Mouse (Mus musculus) liver, embryonic 12.5 days (tissue): ENCODE measurements around the gene Cep63. TPM values are rescaled to one million over a fixed set of nuclear protein-coding genes. Genes with fewer than 3 reads are reported as not detected.
A peak's percentile ranks its signal among the peaks of the same experiment; 100 is the strongest.

Experiments
- ATAC-seq: fragments of 200-750 bp; cut with Nextera tagmentation; 2 replicates; pipeline ENCODE4 v1.8.0; 2017; ENCODE audit warnings: moderate number of reproducible peaks, mild to moderate bottlenecking, moderate library complexity
- H3K27ac ChIP-seq: fragments of 300-500 bp; sonication (generic); 2 replicates; pipeline ENCODE4 v1.5.1; 2016; ENCODE audit warnings: mild to moderate bottlenecking
- H3K27me3 ChIP-seq: fragments of 300-500 bp; sonication (generic); replicated peaks from 2 replicates; pipeline ENCODE4 v1.6.1; 2016; ENCODE audit warnings: mild to moderate bottlenecking, moderate library complexity
- H3K36me3 ChIP-seq: fragments of 300-500 bp; sonication (generic); 2 replicates; pipeline ENCODE4 v1.6.1; 2016; ENCODE audit warnings: mild to moderate bottlenecking, moderate library complexity
- H3K4me1 ChIP-seq: fragments of 300-500 bp; sonication (generic); 2 replicates; pipeline ENCODE4 v1.6.1; 2016
- H3K4me2 ChIP-seq: fragments of 300-500 bp; sonication (generic); 2 replicates; pipeline ENCODE4 v1.6.1; 2016; ENCODE audit warnings: mild to moderate bottlenecking, moderate library complexity
- H3K4me3 ChIP-seq: fragments of 300-500 bp; sonication (generic); 2 replicates; pipeline ENCODE4 v1.5.1; 2016; ENCODE audit warnings: mild to moderate bottlenecking, moderate library complexity
- H3K9ac ChIP-seq: fragments of 300-500 bp; sonication (generic); 2 replicates; pipeline ENCODE4 v1.6.1; 2016; ENCODE audit warnings: mild to moderate bottlenecking, moderate library complexity
- H3K9me3 ChIP-seq: fragments of 300-500 bp; sonication (generic); replicated peaks from 2 replicates; pipeline ENCODE4 v1.6.1; 2016; ENCODE audit warnings: mild to moderate bottlenecking, moderate library complexity
- WGBS: fragments of 180-500 bp; shearing (Covaris S2); methylation state at CpG from one replicate; pipeline ENCODE4 v1.1.7; 2016; ENCODE audit not compliant: insufficient replicate concordance; 5-methylcytosine and 5-hydroxymethylcytosine counted together
- polyA plus RNA-seq: library from polyadenylated mRNA; unstranded; fragments of >200 nt; fragmentation: Nextera tagmentation; extraction: Ambion mirVana; gene quantifications from 2 replicates; pipeline ENCODE4 v1.2.1, GENCODE M21; 2016

Cep63 gene
- polyA plus RNA-seq, 1 experiment from 2014 or later = 33.6 TPM

DNA sequence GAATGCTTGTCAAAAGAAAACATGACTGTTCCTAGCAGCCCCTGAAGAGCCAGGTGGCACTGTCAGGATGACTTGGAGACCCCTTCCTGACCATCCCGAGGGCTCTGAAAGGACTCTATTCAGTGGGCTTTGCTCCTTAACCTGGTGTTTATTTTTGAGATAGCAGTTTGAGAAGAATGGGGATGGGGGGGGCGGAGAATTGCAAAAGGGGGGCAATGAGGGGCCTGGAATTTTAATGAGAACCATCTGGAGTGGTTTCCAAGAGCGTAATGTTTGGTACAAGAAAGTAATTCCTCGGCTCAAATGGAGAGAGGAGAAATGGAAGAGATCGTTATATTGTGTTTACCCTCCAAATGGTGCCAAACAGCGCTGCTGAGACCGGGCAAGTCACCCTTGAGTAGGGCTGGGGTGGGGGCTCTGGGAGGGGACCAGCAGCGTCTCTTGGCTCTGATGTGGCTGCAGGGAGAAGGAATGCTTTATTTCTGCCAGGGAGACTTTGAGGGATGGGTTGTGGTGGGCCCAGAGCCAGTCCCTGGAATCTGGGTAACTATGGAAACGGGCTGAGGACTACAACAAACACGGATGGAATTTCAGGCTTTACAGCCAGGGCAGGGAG lies 17.3 kb upstream of the Cep63 start:
- Histone ChIP-seq H3K36me3 (no peaks in the 10 kb centered on the region), H3K27me3 (peaks cover 4% of the 10 kb centered on the region; the same call in 1 of the 2 replicates), H3K4me1 (no peaks in the 10 kb centered on the region; the same call in 1 of the 2 replicates), H3K4me2 (no peak overlapping the region), H3K9me3 (no peaks in the 10 kb centered on the region), H3K27ac (peak overlapping the region; percentile 59; the same call in 1 of the 2 replicates), H3K9ac (no peak overlapping the region), H3K4me3 (no peak overlapping the region)
- 43% methylated on average over 10 of the region's 10 CpGs for WGBS
- ATAC-seq = no peak

DNA sequence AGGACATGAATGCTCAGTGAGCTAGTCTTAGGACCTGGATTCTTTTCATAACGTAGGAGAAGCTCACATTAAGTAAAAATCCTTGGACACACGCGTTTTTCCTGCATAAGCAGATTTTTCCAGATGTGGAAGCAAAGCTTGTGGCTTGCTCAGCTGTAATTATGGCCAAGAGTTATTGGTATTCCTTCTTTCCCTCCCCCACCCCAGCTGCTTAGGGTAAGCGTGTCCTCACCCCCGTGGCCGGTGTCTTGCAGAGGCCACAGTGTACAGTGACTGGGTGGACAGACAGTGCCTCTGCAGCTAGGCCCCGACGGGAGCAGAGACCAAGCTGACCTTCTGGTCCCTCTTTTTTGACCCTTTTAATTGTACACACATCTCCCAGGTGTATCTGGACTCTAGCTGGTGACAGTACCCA lies 16.7 kb upstream of the Cep63 start:
- H3K36me3 ChIP-seq = no peaks in the 10 kb centered on the region
- H3K9me3 ChIP-seq = no peaks in the 10 kb centered on the region
- H3K9ac ChIP-seq = no peak overlapping the region
- H3K27me3 ChIP-seq = peaks cover 4% of the 10 kb centered on the region; the same call in 1 of the 2 replicates
- no peak overlapping the region for H3K4me3 ChIP-seq
- no peaks in the 10 kb centered on the region; the same call in 1 of the 2 replicates for H3K4me1 ChIP-seq
- no peak for ATAC-seq
- H3K27ac ChIP-seq = peak overlapping the region; percentile 59; the same call in 1 of the 2 replicates
- WGBS = 51% methylated on average over 8 of the region's 8 CpGs
- no peak overlapping the region for H3K4me2 ChIP-seq

DNA sequence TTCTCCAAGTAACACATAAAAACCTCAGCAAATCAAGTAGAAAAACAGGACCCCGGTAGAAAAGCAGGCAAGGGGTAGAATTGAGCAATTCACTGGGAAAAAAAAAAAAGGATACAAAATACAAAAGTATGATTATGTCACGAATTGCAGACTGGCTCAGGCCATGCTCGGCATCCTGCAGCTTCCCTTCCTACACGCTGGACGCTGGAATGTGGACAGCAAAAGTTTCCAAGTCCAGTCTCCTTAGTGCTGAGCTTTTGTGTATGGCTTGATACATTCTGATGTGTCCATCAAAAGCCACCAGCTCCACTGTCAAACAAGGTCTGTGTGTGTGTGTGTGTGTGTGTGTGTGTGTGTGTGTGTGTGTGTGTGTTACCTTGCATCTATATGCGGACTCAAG lies 15.2 kb upstream of the Cep63 start:
- 61% methylated on average over 6 of the region's 6 CpGs for WGBS
- H3K36me3 ChIP-seq = no peaks in the 10 kb centered on the region
- no peak overlapping the region for H3K4me3 ChIP-seq
- H3K9ac ChIP-seq = no peak overlapping the region
- no peaks in the 10 kb centered on the region; the same call in 1 of the 2 replicates for H3K4me1 ChIP-seq
- peaks cover 4% of the 10 kb centered on the region; the same call in 1 of the 2 replicates for H3K27me3 ChIP-seq
- no peak overlapping the region for H3K27ac ChIP-seq
- no peak overlapping the region for H3K4me2 ChIP-seq
- no peak for ATAC-seq
- H3K9me3 ChIP-seq = no peaks in the 10 kb centered on the region

DNA sequence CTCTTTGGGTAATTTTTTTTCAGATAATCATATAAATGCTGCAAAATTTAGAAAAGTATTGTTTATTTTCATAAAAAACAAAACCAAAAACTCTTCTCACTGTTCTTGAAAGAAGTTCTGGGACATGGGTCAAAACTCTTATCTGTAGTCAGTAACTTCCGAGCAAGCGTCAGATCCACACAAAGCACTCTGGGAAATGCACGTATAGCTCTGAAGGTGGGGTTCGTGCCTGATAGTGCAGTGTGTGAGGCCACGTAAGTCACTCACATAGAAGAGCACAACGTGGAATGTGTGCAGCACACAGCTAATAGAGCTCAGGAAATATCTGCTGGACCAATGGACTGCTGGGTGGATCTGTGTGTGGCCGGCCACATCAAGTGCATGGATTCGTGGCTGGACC lies 13.2 kb upstream of the Cep63 start:
- no peak overlapping the region for H3K4me2 ChIP-seq
- H3K9ac ChIP-seq = no peak overlapping the region
- 52% methylated on average over 8 of the region's 8 CpGs for WGBS
- H3K9me3 ChIP-seq = no peaks in the 10 kb centered on the region
- H3K4me1 ChIP-seq = no peaks in the 10 kb centered on the region; the same call in 1 of the 2 replicates
- 0 out of 2 replicates have a peak, but pooled peaks cover under 1% of the 10 kb centered on the region for H3K36me3 ChIP-seq
- no peak for ATAC-seq
- H3K27ac ChIP-seq = no peak overlapping the region
- H3K27me3 ChIP-seq = peaks cover 4% of the 10 kb centered on the region; the same call in 1 of the 2 replicates
- no peak overlapping the region for H3K4me3 ChIP-seq

DNA sequence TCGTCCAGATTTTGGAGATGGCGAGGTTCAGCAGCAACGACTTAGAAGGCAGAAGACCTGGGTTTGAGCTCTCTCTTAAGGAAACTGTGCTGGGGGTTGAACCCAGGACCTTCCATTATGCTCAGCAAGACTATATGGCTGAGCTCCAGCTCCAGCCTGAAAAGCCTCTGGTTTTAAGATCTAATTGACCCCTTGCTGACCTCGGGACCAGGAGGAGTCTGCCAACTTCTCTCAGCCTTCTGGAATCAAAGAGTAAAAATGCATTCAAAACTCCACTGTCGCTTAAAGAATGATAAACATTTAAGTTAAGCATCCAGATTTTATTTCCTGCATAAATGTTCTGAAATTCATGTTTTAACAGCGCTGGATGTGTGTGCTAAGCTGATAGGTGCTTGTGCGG lies 12.6 kb upstream of the Cep63 start:
- Histone ChIP-seq H3K9ac (no peak overlapping the region), H3K27ac (no peak overlapping the region), H3K4me1 (no peaks in the 10 kb centered on the region; the same call in 1 of the 2 replicates), H3K9me3 (no peaks in the 10 kb centered on the region), H3K4me2 (no peak overlapping the region), H3K27me3 (peaks cover 4% of the 10 kb centered on the region; the same call in 1 of the 2 replicates), H3K36me3 (peaks cover 6% of the 10 kb centered on the region; the same call in 1 of the 2 replicates), H3K4me3 (no peak overlapping the region)
- ATAC-seq = no peak
- WGBS = 67% methylated on average over 7 of the region's 7 CpGs

DNA sequence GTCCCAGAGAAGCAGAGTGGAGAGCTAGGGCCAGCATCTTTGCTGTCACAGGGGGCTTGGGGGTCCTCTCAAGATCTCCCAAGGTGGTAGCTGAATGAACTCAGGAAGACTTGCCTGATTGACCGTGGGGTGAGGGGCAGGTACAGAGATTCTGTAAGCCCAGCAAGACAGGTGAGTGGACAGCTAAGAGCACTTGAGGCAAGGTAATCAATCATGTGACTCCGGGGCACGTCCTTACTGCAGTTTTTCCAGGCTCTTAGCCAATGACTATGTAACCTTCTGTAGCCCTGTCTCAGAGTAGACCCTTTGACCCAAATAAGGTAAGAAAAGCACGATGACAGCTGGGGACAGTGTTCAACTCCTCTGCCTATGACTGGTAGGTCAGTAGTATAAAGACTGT lies 10.8 kb upstream of the Cep63 start:
- WGBS = 52% methylated on average over 4 of the region's 4 CpGs
- H3K9ac ChIP-seq = no peak overlapping the region
- no peaks in the 10 kb centered on the region for H3K4me1 ChIP-seq
- ATAC-seq = no peak
- H3K27me3 ChIP-seq = no peaks in the 10 kb centered on the region
- peaks cover 12% of the 10 kb centered on the region; the same call in 1 of the 2 replicates for H3K36me3 ChIP-seq
- H3K4me3 ChIP-seq = no peak overlapping the region
- H3K4me2 ChIP-seq = no peak overlapping the region
- H3K9me3 ChIP-seq = no peaks in the 10 kb centered on the region
- no peak overlapping the region for H3K27ac ChIP-seq

DNA sequence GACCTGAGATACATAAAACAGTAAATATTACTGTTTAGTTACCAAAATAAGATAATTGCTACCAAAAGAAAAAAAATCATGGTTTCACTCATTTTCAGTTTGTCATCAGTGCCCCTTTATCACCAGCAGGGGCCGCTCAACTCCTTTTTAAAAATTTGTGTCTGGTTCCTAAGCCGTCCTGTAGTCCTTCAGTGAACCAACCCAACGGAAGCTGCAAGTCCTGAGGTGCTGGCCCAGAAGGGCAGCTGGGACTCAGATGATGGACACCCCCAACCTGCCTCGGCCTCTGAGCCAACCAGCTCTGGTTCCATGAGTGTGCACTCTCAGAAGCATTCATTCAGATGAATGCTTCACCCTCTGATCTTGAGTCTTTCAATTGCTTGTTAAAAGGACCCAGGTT lies 10.2 kb upstream of the Cep63 start:
- H3K36me3 ChIP-seq = peaks cover 14% of the 10 kb centered on the region; the same call in 1 of the 2 replicates
- H3K4me2 ChIP-seq = no peak overlapping the region
- no peak overlapping the region for H3K9ac ChIP-seq
- ATAC-seq = no peak
- no peaks in the 10 kb centered on the region for H3K9me3 ChIP-seq
- no peaks in the 10 kb centered on the region for H3K4me1 ChIP-seq
- no peak overlapping the region for H3K27ac ChIP-seq
- WGBS = 5% methylated on average over 4 of the region's 4 CpGs
- no peak overlapping the region for H3K4me3 ChIP-seq
- no peaks in the 10 kb centered on the region for H3K27me3 ChIP-seq

DNA sequence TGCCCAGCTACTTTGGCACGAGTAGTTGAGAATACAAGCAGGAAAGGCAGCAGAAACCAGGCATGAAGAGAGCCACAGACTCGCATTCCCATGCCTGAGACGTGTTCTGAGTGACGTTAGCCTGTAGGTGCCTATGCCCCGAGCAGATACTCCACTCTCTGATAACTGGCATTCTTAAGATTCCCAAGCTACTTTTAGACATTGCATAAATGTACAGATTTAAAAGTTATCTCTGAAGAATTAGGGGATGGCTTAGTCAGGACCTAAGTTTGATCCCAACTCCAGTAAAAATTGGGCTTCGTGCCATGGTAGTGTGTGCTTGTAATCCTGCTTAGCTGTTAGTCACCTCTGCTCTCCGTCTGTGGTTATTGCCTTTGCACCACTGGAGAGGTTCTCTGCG lies 8.1 kb upstream of the Cep63 start:
- 72% methylated on average over 8 of the region's 8 CpGs for WGBS
- H3K4me1 ChIP-seq = no peaks in the 10 kb centered on the region
- H3K4me3 ChIP-seq = no peak overlapping the region
- ATAC-seq = no peak
- H3K36me3 ChIP-seq = peaks cover 18% of the 10 kb centered on the region; the same call in 1 of the 2 replicates
- no peak overlapping the region for H3K9ac ChIP-seq
- H3K27me3 ChIP-seq = no peaks in the 10 kb centered on the region
- no peak overlapping the region for H3K4me2 ChIP-seq
- H3K27ac ChIP-seq = no peak overlapping the region
- no peaks in the 10 kb centered on the region for H3K9me3 ChIP-seq

DNA sequence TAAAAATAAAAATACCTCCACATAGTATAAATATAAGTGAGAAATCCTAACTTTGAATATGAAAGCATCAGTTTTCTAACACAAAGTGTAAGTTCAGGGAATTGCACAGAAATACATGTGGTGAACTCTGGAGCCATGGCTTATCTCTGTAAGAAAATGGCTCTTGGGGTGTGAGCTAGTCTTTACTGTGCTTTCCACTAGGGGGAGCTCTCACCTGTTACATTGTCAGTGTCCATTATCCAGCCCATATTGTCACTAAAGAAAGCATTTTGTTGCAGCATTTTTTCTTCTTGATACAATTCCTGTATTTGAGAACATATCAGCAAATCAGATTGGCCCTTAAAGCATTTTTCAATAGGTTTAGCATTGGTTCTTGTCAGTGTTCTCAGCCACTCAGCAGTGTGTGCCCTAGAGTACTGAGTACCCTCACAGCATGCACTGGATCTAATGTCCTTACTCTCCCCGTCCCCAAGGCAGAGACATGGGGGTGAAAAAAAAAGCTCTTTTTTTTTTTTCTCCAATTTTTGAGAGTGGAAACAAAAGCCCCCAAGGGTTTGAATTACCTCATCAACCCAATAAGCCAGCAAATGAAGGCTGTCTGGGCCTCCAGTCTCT lies 6.7 kb upstream of the Cep63 start:
- H3K4me1 ChIP-seq = peaks cover 8% of the 10 kb centered on the region
- H3K9me3 ChIP-seq = no peaks in the 10 kb centered on the region
- H3K9ac ChIP-seq = no peak overlapping the region
- H3K4me3 ChIP-seq = no peak overlapping the region
- H3K36me3 ChIP-seq = peaks cover 18% of the 10 kb centered on the region; the same call in 1 of the 2 replicates
- 0 out of 2 replicates have a peak, but pooled peaks have one; percentile 57 for ATAC-seq
- no peak overlapping the region for H3K4me2 ChIP-seq
- H3K27ac ChIP-seq = no peak overlapping the region
- 73% methylated on average over 1 of the region's 1 CpGs for WGBS
- no peaks in the 10 kb centered on the region for H3K27me3 ChIP-seq

DNA sequence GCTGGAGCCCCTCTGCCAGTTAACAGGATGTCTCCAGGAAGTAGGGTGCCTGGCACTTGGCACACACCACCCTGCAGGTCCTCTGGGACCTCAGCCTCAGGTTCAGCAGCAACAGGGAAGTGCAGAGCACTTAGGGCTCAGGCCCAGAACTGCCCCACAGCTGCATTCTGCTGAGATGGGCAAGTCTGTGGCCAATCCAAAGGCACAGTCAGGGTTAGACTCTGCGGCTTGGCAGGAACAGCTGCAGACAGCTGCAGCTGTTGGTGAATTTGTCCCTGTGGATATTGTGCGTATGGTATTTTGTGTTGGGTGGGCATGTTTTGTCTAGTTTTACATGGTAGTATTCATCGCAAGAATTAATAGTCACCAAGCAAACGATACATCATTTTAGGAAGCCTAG lies 5.8 kb upstream of the Cep63 start:
- no peak overlapping the region for H3K27ac ChIP-seq
- peaks cover 17% of the 10 kb centered on the region for H3K4me1 ChIP-seq
- H3K27me3 ChIP-seq = no peaks in the 10 kb centered on the region
- no peak for ATAC-seq
- H3K4me2 ChIP-seq = no peak overlapping the region
- 87% methylated on average over 4 of the region's 4 CpGs for WGBS
- H3K4me3 ChIP-seq = no peak overlapping the region
- H3K36me3 ChIP-seq = peaks cover 18% of the 10 kb centered on the region; the same call in 1 of the 2 replicates
- H3K9ac ChIP-seq = no peak overlapping the region
- H3K9me3 ChIP-seq = no peaks in the 10 kb centered on the region

DNA sequence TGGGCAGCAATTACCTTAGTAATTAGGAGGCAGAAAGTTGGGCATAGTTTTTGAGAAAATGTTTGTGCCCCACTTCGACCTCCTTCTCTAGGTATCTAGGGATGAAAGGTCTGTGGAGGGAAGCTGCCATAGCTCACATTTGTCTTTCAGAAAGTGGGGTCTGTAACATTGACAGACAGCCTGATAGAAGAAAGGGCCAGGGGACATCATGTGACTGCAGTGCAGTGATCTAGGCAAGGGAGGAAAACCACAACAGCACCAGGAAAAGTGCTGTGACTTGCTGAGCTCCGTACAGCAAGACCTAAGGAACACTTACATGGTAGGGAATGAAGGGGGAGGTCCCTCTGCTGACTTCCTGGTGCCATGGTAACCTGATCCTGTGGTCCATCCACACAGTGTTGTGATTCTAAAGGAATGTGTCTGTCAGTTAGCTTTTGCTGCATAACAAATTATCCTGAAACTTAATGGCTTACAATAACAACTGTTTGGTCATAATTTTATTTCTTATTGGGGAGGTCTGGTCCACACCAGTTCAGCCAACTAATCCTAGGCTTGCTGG lies 5.3 kb upstream of the Cep63 start:
- H3K36me3 ChIP-seq = peaks cover 18% of the 10 kb centered on the region; the same call in 1 of the 2 replicates
- no peak overlapping the region for H3K27ac ChIP-seq
- no peak overlapping the region for H3K4me3 ChIP-seq
- WGBS = 45% methylated on average over 2 of the region's 2 CpGs
- H3K4me2 ChIP-seq = no peak overlapping the region
- no peaks in the 10 kb centered on the region for H3K27me3 ChIP-seq
- no peak for ATAC-seq
- H3K4me1 ChIP-seq = peaks cover 21% of the 10 kb centered on the region
- H3K9me3 ChIP-seq = no peaks in the 10 kb centered on the region
- no peak overlapping the region for H3K9ac ChIP-seq

DNA sequence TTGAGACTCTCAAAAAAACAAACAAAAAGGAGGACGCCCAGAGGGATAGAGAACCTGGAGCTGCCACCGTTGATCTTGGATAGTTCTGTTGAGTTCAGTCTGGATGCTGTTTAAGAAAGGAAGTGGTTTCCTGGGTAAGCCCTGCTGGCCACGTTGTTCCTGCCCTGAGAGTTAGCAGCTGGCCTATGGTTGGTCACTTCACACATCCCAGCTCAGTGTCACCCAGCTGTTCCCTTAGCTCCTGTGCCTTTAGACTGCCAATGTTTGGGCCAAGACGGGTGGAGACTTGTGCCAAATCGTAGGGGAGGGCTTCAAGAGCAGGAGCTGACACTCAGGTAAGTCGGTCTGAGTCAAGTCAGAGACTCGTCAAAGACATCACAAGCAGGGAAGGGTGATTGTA lies 2.7 kb upstream of the Cep63 start:
- H3K4me2 ChIP-seq = no peak overlapping the region
- ATAC-seq = no peak
- H3K36me3 ChIP-seq = 0 out of 2 replicates have a peak, but pooled peaks cover 13% of the 10 kb centered on the region
- H3K27ac ChIP-seq = no peak overlapping the region
- H3K4me1 ChIP-seq = peaks cover 34% of the 10 kb centered on the region
- 53% methylated on average over 7 of the region's 7 CpGs for WGBS
- no peak overlapping the region for H3K4me3 ChIP-seq
- H3K27me3 ChIP-seq = no peaks in the 10 kb centered on the region
- H3K9me3 ChIP-seq = no peaks in the 10 kb centered on the region
- H3K9ac ChIP-seq = no peak overlapping the region
